Mouse (Mus musculus): ENCODE measurements around the gene Upk3a.

The Upk3a gene

DNA sequence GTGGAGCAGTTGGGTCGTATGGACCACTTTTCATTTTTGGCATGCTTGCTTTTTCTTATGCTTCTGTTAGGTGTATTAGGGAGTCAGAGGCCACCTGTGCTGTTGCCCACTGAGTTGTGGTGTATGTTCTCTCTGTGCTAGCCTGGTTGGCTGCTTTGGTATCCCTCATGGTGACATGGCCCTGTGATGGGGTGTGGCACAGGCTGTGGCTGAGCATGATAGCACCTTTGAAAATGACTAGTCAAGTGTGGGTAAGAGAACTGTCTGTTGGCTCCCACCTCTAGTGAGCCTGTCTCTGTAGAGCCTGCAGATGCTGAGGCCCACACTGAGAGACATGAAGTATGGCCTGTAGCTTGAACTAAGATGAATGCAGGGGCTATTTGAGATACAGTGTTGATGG, 32.8 kb downstream of the Upk3a start:
- DNase-seq (ENCODE audit: low spot score in 2 of 2) = no peak

DNA sequence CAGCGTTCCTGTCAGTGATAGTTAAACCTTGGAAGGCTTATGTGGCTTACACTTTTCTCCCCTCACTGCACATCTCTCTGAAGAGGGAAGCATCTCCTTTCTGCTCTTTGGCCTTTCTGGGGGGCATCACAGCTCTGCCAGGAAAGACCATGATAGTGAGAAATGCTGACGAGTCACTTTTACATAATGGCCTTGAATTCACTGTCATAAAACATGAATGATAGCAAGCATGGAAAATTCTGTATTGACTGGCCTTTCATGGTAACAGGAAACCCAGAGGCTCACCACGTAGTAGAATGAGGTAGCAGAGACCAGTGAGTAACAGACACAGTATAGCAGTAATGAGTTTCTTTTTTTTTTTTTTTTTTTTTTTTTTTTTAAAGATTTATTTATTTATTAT, 37.2 kb downstream of the Upk3a start:
- no peak for DNase-seq (ENCODE audit: low spot score in 2 of 2)

DNA sequence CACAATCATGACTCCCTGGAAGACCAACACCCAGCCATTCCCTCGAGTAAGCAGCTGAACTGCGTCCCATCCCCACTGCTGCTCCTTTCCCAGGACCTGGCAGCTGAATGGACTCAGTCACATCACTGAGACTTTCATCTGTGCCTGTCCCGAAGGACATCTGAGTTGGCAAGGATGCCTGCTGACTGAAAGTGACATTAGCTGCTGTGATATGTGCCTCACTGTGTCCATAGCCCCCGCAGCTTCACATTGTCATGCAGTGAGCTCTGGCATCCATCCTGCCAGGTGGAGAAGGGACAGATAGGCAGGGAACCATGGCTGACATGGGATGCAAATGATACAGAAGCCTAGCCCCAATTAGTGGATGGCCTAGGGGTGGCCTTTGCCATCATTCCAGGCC, 38.2 kb downstream of the Upk3a start:
- no peak for DNase-seq (ENCODE audit: low spot score in 2 of 2)

DNA sequence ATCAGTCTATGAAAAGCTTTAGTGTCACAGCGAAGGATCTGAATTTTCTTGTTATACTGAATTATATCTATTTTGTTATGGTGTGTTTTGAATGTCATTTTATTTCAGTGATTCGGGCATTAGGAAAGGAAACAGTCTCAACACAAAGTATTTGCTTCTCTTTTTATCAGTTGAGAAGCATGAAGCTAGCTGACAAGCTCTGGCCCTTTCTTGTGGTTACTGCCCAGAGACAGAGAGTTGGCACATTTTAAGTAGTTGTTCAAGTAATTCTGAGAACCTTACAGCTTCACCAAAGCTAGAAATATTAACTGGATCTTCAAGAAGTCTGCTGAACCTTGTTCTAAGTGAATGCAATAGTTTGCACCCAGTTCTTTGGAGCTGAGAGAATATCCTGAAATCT, 46.5 kb downstream of the Upk3a start:
- DNase-seq (ENCODE audit: low spot score in 2 of 2) = no peak

DNA sequence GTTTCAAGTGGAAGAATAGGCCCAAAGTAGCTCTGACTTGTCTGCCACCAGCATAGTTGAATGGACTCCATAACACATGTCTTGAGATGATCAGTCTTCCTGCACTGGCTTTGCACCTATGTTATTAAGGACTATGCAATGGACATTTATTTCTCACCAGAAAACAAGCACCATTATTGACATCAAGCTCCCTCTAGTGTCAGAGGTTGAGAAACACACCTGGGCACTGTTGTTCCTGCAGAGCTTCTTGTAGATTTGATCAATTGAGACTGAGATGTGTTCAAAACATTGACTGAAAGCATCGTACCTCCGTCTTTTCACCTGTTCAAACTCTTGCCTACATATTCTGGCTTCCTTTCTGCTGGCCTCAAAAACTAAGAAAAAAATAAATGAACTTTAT, 53.6 kb downstream of the Upk3a start:
- peak in 1 of 2 experiments; percentile 47 for DNase-seq (ENCODE audit: low spot score in 2 of 2)
